Mouse (Mus musculus) gastrocnemius, adult 2 months (tissue): ENCODE data around the gene Dnah6. TPM values are rescaled to one million over a fixed set of nuclear protein-coding genes. Genes with fewer than 3 reads are reported as not detected.

ENCODE experiments used
- DNase-seq: peaks from one replicate; pipeline ENCODE4 v3.0.0; 2022
- H3K27ac ChIP-seq: fragments of 200-600 bp; 2 replicates; pipeline ENCODE4 v1.8.1; 2022; ENCODE audit warnings: mild to moderate bottlenecking
- H3K4me3 ChIP-seq: fragments of 200-600 bp; 2 replicates; pipeline ENCODE4 v1.8.1; 2022; ENCODE audit warnings: mild to moderate bottlenecking, moderate library complexity
- CTCF ChIP-seq: fragments of 200-600 bp; IDR thresholded peaks from 2 replicates; pipeline ENCODE4 v1.8.1; 2022; ENCODE audit warnings: antibody characterized with exemption, mild to moderate bottlenecking, moderate library complexity
- intact Hi-C: fragments of 180-260 bp; cut with DNase I; formaldehyde crosslinking; loops from one replicate; pipeline ENCODE4 v1.15.1; 2025
- total RNA-seq, 2 experiments: library from RNA; stranded (reverse); gene quantifications; 2 replicates each; pipeline ENCODE4 v1.2.3; 2021

Dnah6 gene
- total RNA-seq, 2 experiments from 2014 or later = 0.03 TPM

DNA sequence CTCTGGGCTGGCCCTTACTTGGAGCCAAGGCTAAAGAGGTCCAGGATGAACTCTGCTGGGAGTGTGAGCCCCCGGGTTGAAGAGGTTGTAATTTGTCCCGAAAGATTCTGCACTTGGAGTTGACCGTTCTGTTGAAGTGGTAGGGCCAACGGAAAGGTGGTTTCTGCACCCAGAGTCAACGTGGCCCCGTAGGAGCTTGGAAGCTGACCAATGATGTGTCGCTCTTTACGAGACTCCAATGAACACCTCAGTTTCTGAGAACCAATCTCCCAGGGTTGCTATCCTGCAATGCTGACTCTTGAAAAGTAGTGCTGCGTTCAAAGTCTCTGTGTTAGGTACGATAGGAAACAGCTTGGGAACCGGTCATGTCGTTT, 27.6 kb upstream of the Dnah6 start:
- H3K4me3 ChIP-seq = peak overlapping the region; percentile 98
- TF ChIP-seq CTCF = no peak
- intact Hi-C loops = no loop called here
- no peak for DNase-seq
- H3K27ac ChIP-seq = peak overlapping the region; percentile 97

DNA sequence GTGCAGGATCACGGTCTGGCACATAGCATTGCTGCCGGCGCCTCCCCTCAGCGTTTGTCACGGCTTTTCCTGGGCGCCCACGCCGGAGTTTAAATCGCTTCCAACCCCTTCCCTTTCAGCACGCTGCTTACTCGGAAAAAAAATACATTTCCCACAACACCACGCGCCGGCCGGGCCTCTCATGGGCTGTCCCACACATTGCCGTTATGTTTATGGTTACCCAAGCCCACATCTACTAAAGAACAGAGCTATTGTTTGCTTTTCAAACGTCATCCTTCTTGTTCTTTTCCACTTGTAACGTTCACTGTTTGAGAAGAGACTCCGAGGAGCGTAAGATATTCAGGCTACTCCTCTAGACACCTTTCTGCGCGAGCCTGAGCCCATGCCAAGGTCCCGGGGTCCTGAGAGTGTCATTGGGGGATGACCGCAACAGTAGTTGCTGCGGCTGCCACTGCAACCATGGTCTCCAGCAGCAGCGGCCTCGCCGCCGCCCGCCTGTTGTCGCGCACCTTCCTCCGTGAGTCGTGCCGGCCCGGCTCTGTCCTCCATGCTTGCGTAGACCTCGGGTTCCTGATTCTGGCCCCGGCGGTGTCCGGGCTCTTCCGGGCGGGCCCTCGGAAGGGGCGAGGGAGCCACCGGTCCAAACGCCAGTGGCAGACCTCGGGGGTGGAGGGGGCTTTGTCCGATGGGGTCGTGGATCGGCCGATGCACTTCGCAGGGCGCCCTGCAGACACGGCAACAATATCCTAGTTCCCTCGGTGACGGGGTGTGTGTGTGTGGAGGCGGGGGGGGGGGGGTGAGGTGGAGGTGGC, 27.0 kb upstream of the Dnah6 start, which contains the start of gene Suclg1:
Suclg1 (plus strand) TSS at position 146 of the 812 bp plus-strand sequence.
- intact Hi-C loops = no loop called here
- TF ChIP-seq CTCF = no peak
- H3K27ac ChIP-seq = peak within 1 kb of the TSS; percentile 97
- DNase-seq = peak; percentile 93
- H3K4me3 ChIP-seq = peak within 1 kb of the TSS; percentile 98

DNA sequence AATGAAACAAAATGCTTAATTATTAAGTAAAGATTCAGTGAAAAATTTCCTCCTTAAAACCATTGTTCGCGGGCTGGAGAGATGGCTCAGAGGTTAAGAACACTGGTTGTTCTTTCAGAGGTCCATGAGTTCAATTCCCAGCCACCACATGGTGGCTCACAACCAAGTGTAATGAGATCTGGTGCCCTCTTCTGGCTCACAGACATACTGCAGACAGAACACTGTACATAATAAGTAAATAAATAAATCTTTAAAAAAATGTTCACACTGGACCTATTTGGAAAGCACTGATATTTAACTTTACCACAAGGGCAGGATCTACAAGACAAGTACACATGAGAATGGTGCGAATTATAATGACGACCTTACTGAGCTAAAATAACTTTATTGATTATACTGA, 26.0 kb upstream of the Dnah6 start:
- intact Hi-C loops = no loop called here
- no peak for DNase-seq
- TF ChIP-seq CTCF = peak; percentile 60
- Histone ChIP-seq H3K27ac (peak overlapping the region; percentile 97), H3K4me3 (peak overlapping the region; percentile 98)

DNA sequence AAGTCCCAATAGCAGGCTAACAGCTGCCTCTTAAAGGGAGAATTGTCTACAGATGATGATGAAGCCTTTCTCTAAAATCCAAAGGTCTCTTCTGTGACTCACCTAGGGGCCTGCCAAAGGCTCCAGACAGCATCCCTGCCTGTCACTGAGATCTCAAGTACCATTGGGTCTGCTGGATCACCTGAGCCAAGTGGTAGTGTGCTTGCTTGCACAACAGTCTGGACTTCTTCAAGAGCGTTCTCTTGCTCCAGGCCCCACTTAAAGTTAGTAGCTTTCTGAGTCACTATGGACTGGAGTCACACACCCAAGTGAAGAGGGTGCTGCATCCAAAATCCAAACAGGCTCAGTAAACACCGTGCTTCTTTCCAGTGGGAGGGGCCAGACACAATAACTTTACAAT, 25.4 kb upstream of the Dnah6 start:
- H3K4me3 ChIP-seq = no peak overlapping the region
- TF ChIP-seq CTCF = no peak
- no peak for DNase-seq
- intact Hi-C loops = no loop called here
- no peak overlapping the region for H3K27ac ChIP-seq

DNA sequence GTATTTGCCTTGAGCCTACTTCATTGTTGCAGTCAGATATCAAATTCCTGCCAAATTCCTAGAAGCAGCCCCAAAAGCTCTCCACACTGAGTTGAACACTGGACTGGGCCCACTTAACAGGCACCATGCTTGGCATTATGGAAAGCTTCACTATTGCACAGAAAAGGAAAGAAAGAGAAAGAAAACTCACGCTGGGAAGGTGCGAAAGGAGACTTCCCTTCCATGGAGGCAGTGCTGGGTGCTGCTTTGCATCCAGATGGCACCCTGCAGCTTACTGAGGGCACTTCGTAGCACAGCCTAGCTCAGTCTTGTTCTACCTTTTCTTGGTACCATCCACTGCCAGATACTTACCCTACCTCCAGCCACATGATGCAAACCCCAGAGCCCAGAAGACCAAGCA, 14.2 kb upstream of the Dnah6 start:
- intact Hi-C loops = no loop called here
- Histone ChIP-seq H3K27ac (no peak overlapping the region), H3K4me3 (no peak overlapping the region)
- no peak for DNase-seq
- TF ChIP-seq CTCF = no peak

DNA sequence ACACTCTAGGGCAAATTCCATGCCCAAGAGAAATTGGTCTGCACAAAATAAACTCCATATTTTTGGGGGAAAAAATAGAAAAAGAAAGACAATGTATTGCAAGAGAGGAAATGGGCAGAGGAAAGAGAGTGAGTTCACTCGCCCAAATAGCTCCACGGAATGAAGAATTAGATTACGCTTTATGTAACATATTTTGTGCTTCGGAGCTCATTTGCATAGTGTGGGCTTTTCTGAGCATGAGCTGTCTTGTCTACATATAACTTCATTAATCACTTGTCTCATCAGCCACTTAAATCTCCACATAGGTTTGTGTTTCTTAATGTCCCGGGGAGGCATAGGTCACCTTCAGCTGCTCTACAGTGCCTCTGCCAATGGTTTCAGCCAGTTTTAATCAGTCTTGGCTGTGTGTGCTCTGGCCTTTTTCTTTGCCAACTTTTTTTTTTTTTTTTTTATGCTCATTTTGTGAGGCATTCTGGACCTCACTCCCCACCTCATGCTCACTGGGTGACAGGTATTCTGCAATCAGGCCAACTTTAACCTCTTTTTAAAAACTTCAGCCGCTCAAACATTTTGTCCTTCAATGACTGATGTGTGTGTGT, 12.9 kb upstream of the Dnah6 start:
- Histone ChIP-seq H3K27ac (no peak overlapping the region), H3K4me3 (no peak overlapping the region)
- intact Hi-C loops = no loop called here
- DNase-seq = no peak
- no peak for TF ChIP-seq CTCF

DNA sequence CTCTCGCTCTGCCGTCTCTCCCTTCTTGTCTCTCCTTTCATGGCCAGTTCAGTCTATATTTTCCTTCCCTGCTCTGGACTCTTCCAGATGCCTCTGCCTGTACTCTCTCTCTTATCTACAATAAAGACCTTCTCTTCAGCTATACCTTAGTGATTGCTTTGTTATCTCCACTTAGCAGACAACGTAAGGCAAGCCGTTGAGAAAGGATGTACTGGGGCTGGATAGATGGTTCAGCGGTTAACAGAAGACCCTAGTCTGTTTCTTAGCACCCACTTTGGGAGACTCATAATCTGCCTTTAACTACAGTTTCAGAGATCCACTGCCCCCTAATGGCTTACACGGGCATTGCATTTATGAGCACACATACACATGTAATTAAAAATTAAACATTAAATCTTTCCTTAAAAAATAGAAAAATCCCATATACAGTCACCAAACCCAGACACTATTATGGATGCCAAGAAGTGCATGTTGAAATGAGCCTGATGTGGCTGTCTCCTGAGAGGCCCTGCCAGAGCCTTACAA, 11.8 kb upstream of the Dnah6 start:
- intact Hi-C loops = no loop called here
- Histone ChIP-seq H3K4me3 (no peak overlapping the region), H3K27ac (no peak overlapping the region)
- peak; percentile 57 for TF ChIP-seq CTCF
- DNase-seq = no peak

DNA sequence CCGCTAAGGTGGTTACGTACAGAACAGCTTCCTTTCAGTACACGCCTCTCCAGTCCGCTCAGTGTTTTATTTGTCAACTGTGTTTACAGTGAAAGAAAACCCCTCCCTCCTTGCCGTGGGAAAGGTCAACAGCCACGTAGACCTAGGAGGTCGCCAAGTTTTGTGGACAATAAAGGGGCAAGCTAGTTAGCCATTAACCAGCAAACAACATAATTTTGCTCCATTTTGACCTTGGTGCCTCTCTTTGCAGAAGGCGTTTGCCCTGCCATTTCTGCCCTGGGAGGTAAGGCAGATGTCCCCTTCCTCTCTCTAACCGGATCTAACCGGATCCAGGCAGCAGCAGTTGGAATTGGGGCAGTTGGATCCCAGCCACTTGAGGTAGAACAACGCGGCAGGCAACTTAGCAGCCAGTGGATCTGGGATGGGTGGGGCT, 10.7 kb upstream of the Dnah6 start:
- no peak overlapping the region for H3K4me3 ChIP-seq
- no peak overlapping the region for H3K27ac ChIP-seq
- no peak for DNase-seq
- no peak for TF ChIP-seq CTCF
- intact Hi-C loops = no loop called here

DNA sequence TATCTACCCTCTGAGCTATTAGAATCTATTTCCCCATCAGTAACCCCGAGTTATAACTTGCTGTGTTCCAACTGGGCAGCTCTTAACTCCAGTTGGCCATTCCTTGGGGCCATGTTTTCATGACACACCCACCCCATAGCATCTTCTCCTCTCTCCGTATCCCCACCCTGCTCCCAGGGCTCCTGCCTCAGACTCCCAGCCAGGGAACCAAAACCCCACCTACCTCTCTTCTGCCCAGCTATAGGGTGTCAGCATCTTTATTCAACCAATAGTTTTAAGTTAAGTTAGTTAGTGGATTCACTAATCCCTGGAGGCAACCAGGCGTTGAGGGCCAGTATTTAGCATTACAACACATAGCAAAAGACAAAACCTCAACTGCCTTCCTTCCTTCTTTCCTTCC, 7.4 kb upstream of the Dnah6 start:
- DNase-seq = no peak
- H3K27ac ChIP-seq = peak overlapping the region; percentile 53
- H3K4me3 ChIP-seq = no peak overlapping the region
- intact Hi-C loops = loop anchor here (2.0 to 5.0 kb wide), 2 partner anchors 77 to 288 kb away; no protein-coding TSS in a partner anchor
- no peak for TF ChIP-seq CTCF

DNA sequence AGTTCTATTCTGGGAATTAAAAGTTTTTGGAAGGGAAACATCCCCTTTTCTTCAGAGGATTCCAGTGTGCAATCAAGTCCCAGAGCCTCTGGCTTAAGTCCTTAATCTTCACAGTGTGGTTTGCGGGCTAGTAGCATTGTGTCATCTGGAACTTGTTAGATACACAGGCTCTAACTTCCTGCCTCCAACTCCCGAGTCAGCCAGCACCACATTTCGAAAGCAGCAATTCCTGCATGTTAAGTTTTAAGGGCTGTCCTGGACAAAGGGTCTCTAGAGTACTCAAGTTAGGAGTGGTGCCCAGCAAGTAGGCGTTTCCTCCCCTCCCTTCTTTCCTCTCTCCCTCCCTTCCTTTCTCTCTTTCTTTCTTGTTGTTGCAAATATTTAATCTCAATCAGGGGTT, 7.0 kb upstream of the Dnah6 start:
- intact Hi-C loops = loop anchor here (2.0 to 5.0 kb wide), 2 partner anchors 76 to 288 kb away; no protein-coding TSS in a partner anchor
- DNase-seq = peak; percentile 53
- Histone ChIP-seq H3K27ac (peak overlapping the region; percentile 53), H3K4me3 (no peak overlapping the region)
- TF ChIP-seq CTCF = no peak

DNA sequence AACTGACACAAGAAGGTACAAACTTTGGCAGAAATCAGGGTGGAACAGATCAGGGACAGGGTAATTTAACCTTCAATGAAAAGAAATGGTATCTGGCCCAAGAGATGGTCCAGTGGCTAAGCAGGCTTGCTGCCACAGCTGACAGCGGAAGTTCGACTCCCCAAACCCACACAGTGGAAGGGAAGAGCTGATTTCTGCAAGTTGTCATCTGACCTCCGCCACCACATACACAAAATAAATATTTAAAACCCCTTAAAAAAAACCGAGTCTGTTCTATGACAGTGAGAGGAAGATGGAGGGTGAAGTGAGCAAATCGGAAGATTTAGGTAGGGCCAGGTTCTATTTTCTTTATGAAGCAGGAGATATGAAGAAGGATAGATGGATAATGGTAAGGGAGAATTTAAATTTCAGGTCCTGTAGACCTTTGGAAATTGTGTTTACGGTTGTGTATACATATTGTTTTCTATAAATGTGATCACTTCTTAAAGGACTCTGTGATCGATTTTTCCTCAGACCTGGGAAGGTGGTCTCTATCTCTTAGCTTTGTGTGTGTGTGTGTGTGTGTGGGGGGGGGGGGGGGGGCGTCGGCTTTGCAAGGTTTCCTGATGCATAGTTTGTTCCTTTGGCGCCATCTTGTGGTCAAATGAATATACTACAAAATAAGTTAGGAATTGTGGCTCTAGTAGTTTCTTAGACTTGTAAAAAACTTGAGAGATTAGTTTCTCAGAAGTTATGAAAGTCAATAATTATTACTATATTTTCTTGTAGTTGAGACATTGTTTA, 6.1 kb upstream of the Dnah6 start:
- Histone ChIP-seq H3K27ac (no peak overlapping the region), H3K4me3 (no peak overlapping the region)
- intact Hi-C loops = loop anchor here (2.0 to 5.0 kb wide), 2 partner anchors 75 to 287 kb away; no protein-coding TSS in a partner anchor
- DNase-seq = no peak
- TF ChIP-seq CTCF = peak; percentile 57

DNA sequence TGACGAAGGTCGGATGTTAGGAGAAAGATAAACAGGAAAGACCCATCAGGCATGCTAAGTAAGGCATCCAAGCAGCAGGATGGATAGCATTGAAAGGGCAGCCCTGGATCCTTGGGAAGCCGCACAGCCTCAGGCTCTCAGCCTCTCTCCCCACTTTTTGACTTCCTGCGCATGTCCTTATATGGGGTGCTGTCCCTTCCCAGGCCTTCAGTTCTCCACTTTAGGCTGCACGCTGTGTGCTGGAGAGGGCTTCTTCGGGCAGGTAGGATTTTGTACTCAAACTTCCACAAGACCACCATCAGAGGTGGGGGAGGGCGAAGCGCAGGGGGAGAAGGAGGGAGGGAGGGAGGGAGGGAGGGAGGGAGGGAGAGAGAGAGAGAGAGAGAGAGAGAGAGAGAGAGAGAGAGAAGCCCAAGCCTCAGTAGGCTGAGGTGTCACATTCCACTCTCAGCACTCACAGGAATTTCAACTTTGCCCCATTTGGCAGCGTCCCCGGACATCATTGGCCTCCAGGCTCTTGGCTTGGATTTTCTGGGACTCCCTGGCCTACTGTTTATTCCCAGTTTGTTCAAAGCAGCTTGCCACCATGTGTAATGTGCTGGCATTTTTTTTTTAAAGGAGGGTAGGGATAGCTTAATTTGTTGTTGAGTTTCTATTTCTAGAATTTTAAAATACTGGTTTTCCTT, 1.5 kb upstream of the Dnah6 start:
- peak; percentile 87 for DNase-seq

More for the DNA sequence above, 1.5 kb upstream of the Dnah6 start:
- no peak for TF ChIP-seq CTCF
- Histone ChIP-seq H3K4me3 (peak overlapping the region; percentile 71), H3K27ac (peak overlapping the region; percentile 85)
- intact Hi-C loops = no loop called here
